Mouse (Mus musculus) NIH3T3 (cell line): ENCODE data around the gene Klk1b16.
"Not testable (repeated sequence)": the region's sequence is repeated elsewhere in the genome, so short reads cannot be mapped to it uniquely, and the experiment has no call there.

ENCODE experiments used
- DNase-seq: peaks from one replicate; pipeline ENCODE4 v3.0.0-alpha.2; 2012; ENCODE audit warnings: low read depth

Gene Klk1b16

DNA sequence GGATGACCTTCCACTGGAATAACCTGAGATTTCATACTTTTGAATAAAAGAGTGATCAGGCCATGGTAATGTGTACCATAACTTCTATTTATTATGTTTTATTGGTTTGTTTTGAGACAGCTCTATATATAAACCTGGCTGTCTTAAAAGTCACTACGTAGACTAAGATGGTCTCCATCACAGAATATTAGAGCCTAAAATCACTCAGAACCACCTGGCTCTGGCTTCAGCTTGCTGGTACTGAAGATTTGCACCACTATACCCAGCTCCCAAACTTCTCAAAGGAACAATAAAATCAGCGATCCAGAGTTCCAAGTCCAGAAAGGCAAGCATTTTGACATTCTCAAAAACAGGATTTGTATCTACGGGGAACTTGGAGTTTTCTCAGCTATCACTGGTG is at the start of gene Klk1b16:
Klk1b16 (plus strand) TSS at position 301 of the 400 bp plus-strand sequence.
- DNase-seq = no peak

- no peak for DNase-seq
These were observed 40.5 kb upstream of the Klk1b16 start for GRCm38 (mm10) chr7:44096111-44096510.

- not testable (repeated sequence) for DNase-seq
These were observed 34.5 kb upstream of the Klk1b16 start, which contains the start of gene Klk1b21 for GRCm38 (mm10) chr7:44102028-44102427. Gene Klk1b21, plus strand, starts transcription at chr7:44102328.

DNA sequence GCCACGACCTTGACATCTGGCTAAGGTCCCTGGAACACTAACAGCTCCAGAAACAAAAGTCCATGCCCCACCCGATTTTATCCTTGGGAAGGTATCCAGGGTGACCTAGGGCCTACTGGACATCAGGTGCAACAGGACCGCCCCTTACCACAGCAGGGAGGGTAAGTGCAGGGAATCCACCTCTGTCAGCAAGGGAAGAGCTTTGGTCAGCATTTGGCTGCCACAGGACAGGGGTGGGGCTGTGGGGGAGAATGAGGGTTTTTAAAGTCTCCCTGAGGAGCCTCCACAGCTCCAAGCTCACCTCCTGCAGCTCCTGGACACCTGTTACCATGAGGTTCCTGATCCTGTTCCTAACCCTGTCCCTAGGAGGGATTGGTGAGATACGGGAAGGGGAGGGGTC is 24.2 kb upstream of the Klk1b16 start, which contains the start of gene Klk1b22:
Klk1b22 (plus strand) TSS at position 301 of the 400 bp plus-strand sequence.
- no peak for DNase-seq

DNA sequence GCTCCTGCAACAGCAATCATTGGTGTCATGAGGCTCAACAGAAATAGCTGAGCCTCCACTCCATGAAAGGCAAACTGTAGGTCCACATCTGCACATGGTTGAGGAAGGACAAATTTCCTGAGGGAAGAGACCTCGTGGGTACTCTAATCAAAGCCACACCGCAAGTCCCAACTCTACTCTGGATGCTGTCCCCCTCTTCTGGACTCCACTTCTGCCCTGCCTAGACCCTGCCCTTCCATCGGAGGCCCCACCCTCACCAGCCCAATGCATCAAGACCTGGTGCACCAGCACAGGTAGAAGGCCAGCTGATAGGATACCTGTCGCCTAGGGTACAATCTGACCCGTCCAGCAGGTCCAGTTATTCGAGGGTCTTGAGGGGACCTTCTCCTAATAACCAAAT is 13.1 kb upstream of the Klk1b16 start:
- DNase-seq = no peak

DNA sequence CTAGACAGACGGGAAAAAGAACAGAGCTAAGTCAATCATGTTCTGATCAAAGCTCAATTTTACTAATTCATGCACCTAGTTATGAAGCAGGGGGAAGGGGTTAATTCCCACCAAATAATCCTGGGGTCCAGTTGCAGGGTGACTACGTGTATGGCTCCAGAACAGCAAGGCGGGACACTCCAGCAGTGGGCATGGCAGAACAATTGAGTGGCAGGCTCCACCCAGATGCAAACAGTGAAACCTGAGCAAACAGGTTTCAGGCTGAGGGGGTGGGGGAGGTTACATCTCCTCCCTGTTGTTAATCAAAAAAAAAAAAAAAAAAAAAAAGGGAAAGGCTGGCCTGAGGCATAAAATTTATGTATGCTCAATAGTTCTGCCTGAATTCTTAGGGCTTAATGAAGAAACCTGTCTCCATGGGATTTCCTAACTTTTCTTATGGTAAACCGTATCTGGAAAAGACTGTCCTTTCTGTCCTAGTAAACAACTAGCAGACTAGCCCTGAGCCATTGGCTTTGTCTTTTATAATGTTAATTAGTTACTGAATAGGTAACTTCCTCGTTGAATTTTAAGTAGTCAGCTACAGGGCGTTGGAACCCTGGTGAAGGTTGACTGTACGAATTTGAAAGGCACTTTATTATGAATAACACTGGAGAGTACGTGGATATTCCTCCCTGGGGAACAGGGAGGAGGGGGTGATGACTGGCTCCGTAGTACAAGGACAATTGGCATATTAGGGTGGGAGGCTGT is 42.9 kb downstream of the Klk1b16 start:
- no peak for DNase-seq

DNA sequence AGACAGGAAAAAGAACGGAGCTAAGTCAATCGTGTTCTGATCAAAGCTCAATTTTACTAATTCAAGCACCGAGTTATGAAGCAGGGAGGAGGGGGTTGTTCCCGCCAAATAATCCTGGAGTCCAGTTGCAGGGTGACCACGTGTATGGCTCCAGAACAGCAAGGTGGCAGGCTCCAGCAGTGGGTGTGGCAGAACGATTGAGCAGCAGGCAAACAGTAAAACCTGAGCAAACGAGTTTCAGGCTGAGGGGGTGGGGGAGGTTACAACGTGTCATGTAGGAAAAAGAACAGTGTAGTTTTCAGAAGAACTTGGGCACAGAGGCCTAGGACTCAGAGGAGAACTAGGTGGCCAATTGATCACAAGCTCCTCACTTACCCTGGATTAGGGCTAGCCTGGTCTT is 49.9 kb downstream of the Klk1b16 start:
- not testable (repeated sequence) for DNase-seq

DNA sequence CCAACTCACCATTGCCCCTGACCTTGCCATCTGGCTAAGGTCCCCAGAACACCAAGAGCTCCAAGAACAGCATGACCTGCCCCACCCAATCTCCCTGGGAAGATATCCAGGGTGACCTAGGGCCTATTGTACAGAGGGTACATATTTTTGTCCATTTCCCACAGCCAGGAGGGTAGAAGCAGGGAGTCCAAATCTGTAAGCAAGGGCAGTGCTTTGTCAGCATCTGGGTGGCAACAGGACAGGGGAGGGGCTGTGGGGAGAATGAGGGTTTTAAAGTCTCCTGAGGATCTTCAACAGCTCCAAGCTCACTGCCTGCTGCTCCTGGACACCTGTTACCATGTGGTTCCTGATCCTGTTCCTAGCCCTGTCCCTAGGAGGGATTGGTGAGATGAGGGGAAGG is 51.4 kb downstream of the Klk1b16 start, which contains the start of gene Klk1b24:
Klk1b24 (plus strand) TSS at position 301 of the 400 bp plus-strand sequence.
- DNase-seq = not testable (repeated sequence)
